Mouse (Mus musculus): ENCODE results near the gene 2010005H15Rik.

GRCm38 (mm10) chr16:36209967-36210453 is 11.3 kb upstream of the 2010005H15Rik start, which contains the start of gene Gm5416:
- TF ChIP-seq CTCF (IDR thresholded peaks at IDR 0.05) (no peak), EP300 (IDR thresholded peaks at IDR 0.05) (no peak)
